Mouse (Mus musculus) liver, embryonic 15.5 days (tissue): ENCODE measurements around the gene Rgs3. TPM values are rescaled to one million over a fixed set of nuclear protein-coding genes. Genes with fewer than 3 reads are reported as not detected.

Experiments used
- ATAC-seq: fragments of 200-750 bp; cut with Nextera tagmentation; 2 replicates; pipeline ENCODE4 v1.8.0; 2017; ENCODE audit warnings: moderate number of reproducible peaks, mild to moderate bottlenecking, moderate library complexity; ENCODE audit not compliant: insufficient read depth
- H3K27ac ChIP-seq: fragments of 300-500 bp; sonication (generic); replicated peaks from 2 replicates; pipeline ENCODE4 v1.5.1; 2015; ENCODE audit warnings: mild to moderate bottlenecking, inconsistent platforms
- H3K27me3 ChIP-seq: fragments of 300-500 bp; sonication (generic); 2 replicates; pipeline ENCODE4 v1.6.1; 2015; ENCODE audit warnings: mild to moderate bottlenecking, inconsistent platforms
- H3K36me3 ChIP-seq: fragments of 300-500 bp; sonication (generic); replicated peaks from 2 replicates; pipeline ENCODE4 v1.6.1; 2015; ENCODE audit warnings: moderate library complexity, mild to moderate bottlenecking, inconsistent platforms
- H3K4me1 ChIP-seq: fragments of 300-500 bp; sonication (generic); replicated peaks from 2 replicates; pipeline ENCODE4 v1.6.1; 2015; ENCODE audit warnings: inconsistent platforms
- H3K4me2 ChIP-seq: fragments of 300-500 bp; sonication (generic); 2 replicates; pipeline ENCODE4 v1.6.1; 2015; ENCODE audit warnings: moderate library complexity, mild to moderate bottlenecking, inconsistent platforms
- H3K4me3 ChIP-seq: fragments of 300-500 bp; sonication (generic); replicated peaks from 2 replicates; pipeline ENCODE4 v1.5.1; 2015; ENCODE audit warnings: mild to moderate bottlenecking, inconsistent platforms
- H3K9ac ChIP-seq: fragments of 300-500 bp; sonication (generic); 2 replicates; pipeline ENCODE4 v1.6.1; 2015; ENCODE audit warnings: moderate library complexity, mild to moderate bottlenecking, inconsistent platforms
- H3K9me3 ChIP-seq: fragments of 300-500 bp; sonication (generic); replicated peaks from 2 replicates; pipeline ENCODE4 v1.6.1; 2016; ENCODE audit warnings: inconsistent platforms
- WGBS: fragments of 180-500 bp; shearing (Covaris S2); methylation state at CpG from one replicate; pipeline ENCODE4 v1.1.7; 2015; ENCODE audit warnings: mixed read lengths; ENCODE audit not compliant: insufficient replicate concordance; 5-methylcytosine and 5-hydroxymethylcytosine counted together
- polyA plus RNA-seq: library from polyadenylated mRNA; unstranded; fragments of >200 nt; fragmentation: Nextera tagmentation; extraction: Ambion mirVana; gene quantifications from 2 replicates; pipeline ENCODE4 v1.2.1, GENCODE M21; 2015

Rgs3 gene
- polyA plus RNA-seq, 1 experiment from 2014 or later, result 5.4 TPM

GRCm38 (mm10) chr4:62606542-62606882, 46.9 kb downstream of the Rgs3 start:
- no peak overlapping the region for H3K4me3 ChIP-seq
- no peaks in the 10 kb centered on the region for H3K9me3 ChIP-seq
- H3K4me2 ChIP-seq, result no peak overlapping the region
- no peaks in the 10 kb centered on the region for H3K4me1 ChIP-seq
- H3K27me3 ChIP-seq, result no peaks in the 10 kb centered on the region
- WGBS, result 64% methylated on average over 7 of the region's 7 CpGs
- no peak for ATAC-seq
- no peaks in the 10 kb centered on the region for H3K36me3 ChIP-seq
- H3K9ac ChIP-seq, result no peak overlapping the region
- no peak overlapping the region for H3K27ac ChIP-seq

GRCm38 (mm10) chr4:62606905-62607304, 47.3 kb downstream of the Rgs3 start:
- 60% methylated on average over 7 of the region's 7 CpGs for WGBS
- Histone ChIP-seq H3K9ac (no peak overlapping the region), H3K4me3 (no peak overlapping the region), H3K36me3 (no peaks in the 10 kb centered on the region), H3K27ac (no peak overlapping the region), H3K27me3 (no peaks in the 10 kb centered on the region), H3K9me3 (no peaks in the 10 kb centered on the region), H3K4me1 (no peaks in the 10 kb centered on the region), H3K4me2 (no peak overlapping the region)
- ATAC-seq, result no peak

GRCm38 (mm10) chr4:62607345-62607744, 47.7 kb downstream of the Rgs3 start:
- no peaks in the 10 kb centered on the region for H3K4me1 ChIP-seq
- 47% methylated on average over 9 of the region's 9 CpGs for WGBS
- no peak overlapping the region for H3K4me2 ChIP-seq
- H3K27me3 ChIP-seq, result no peaks in the 10 kb centered on the region
- no peaks in the 10 kb centered on the region for H3K36me3 ChIP-seq
- H3K9ac ChIP-seq, result no peak overlapping the region
- no peak overlapping the region for H3K27ac ChIP-seq
- no peak overlapping the region for H3K4me3 ChIP-seq
- ATAC-seq, result no peak
- no peaks in the 10 kb centered on the region for H3K9me3 ChIP-seq

- no peak overlapping the region for H3K9ac ChIP-seq
- ATAC-seq, result no peak
- no peaks in the 10 kb centered on the region for H3K27me3 ChIP-seq
- H3K4me1 ChIP-seq, result no peaks in the 10 kb centered on the region
- H3K36me3 ChIP-seq, result no peaks in the 10 kb centered on the region
- 55% methylated on average over 6 of the region's 6 CpGs for WGBS
- no peaks in the 10 kb centered on the region for H3K9me3 ChIP-seq
- H3K4me2 ChIP-seq, result no peak overlapping the region
- no peak overlapping the region for H3K27ac ChIP-seq
- H3K4me3 ChIP-seq, result no peak overlapping the region
Measured at GRCm38 (mm10) chr4:62607805-62608204, 48.2 kb downstream of the Rgs3 start.

GRCm38 (mm10) chr4:62609333-62609732, 49.7 kb downstream of the Rgs3 start:
- H3K4me2 ChIP-seq, result no peak overlapping the region
- H3K27me3 ChIP-seq, result no peaks in the 10 kb centered on the region
- H3K4me1 ChIP-seq, result no peaks in the 10 kb centered on the region
- H3K36me3 ChIP-seq, result no peaks in the 10 kb centered on the region
- H3K9me3 ChIP-seq, result no peaks in the 10 kb centered on the region
- H3K9ac ChIP-seq, result no peak overlapping the region
- H3K4me3 ChIP-seq, result no peak overlapping the region
- WGBS, result 60% methylated on average over 4 of the region's 4 CpGs
- H3K27ac ChIP-seq, result no peak overlapping the region
- no peak for ATAC-seq

GRCm38 (mm10) chr4:62610142-62610675, 50.6 kb downstream of the Rgs3 start:
- ATAC-seq, result no peak
- H3K27me3 ChIP-seq, result no peaks in the 10 kb centered on the region
- H3K9ac ChIP-seq, result no peak overlapping the region
- no peaks in the 10 kb centered on the region for H3K4me1 ChIP-seq
- 57% methylated on average over 16 of the region's 16 CpGs for WGBS
- H3K4me2 ChIP-seq, result no peak overlapping the region
- no peaks in the 10 kb centered on the region for H3K36me3 ChIP-seq
- H3K4me3 ChIP-seq, result no peak overlapping the region
- H3K9me3 ChIP-seq, result no peaks in the 10 kb centered on the region
- H3K27ac ChIP-seq, result no peak overlapping the region

GRCm38 (mm10) chr4:62612601-62613501, 53.2 kb downstream of the Rgs3 start:
- no peak for ATAC-seq
- no peak overlapping the region for H3K9ac ChIP-seq
- no peaks in the 10 kb centered on the region for H3K27me3 ChIP-seq
- H3K9me3 ChIP-seq, result no peaks in the 10 kb centered on the region
- no peaks in the 10 kb centered on the region for H3K36me3 ChIP-seq
- H3K4me1 ChIP-seq, result no peaks in the 10 kb centered on the region
- H3K4me2 ChIP-seq, result no peak overlapping the region
- H3K27ac ChIP-seq, result no peak overlapping the region
- WGBS, result 55% methylated on average over 22 of the region's 22 CpGs
- no peak overlapping the region for H3K4me3 ChIP-seq

- H3K27me3 ChIP-seq, result no peaks in the 10 kb centered on the region; the same call in 1 of the 2 replicates
- ATAC-seq, result no peak
- H3K4me1 ChIP-seq, result no peaks in the 10 kb centered on the region
- H3K9me3 ChIP-seq, result no peaks in the 10 kb centered on the region
- no peaks in the 10 kb centered on the region for H3K36me3 ChIP-seq
- H3K9ac ChIP-seq, result no peak overlapping the region
- H3K27ac ChIP-seq, result no peak overlapping the region
- no peak overlapping the region for H3K4me2 ChIP-seq
- H3K4me3 ChIP-seq, result no peak overlapping the region
- WGBS, result 57% methylated on average over 13 of the region's 13 CpGs
Measured at GRCm38 (mm10) chr4:62613646-62614365, 54.2 kb downstream of the Rgs3 start.

GRCm38 (mm10) chr4:62617856-62618440, 58.3 kb downstream of the Rgs3 start:
- no peak overlapping the region for H3K27ac ChIP-seq
- peaks cover 5% of the 10 kb centered on the region; the same call in 1 of the 2 replicates for H3K4me1 ChIP-seq
- 53% methylated on average over 9 of the region's 9 CpGs for WGBS

GRCm38 (mm10) chr4:62619232-62619964, 59.8 kb downstream of the Rgs3 start:
- Histone ChIP-seq H3K9ac (no peak overlapping the region), H3K4me3 (no peak overlapping the region; the same call in 1 of the 2 replicates)

More at GRCm38 (mm10) chr4:62617856-62618440, 58.3 kb downstream of the Rgs3 start:
- no peak overlapping the region for H3K4me2 ChIP-seq
- no peaks in the 10 kb centered on the region; the same call in 1 of the 2 replicates for H3K27me3 ChIP-seq
- H3K36me3 ChIP-seq, result no peaks in the 10 kb centered on the region
- ATAC-seq, result no peak
- no peak overlapping the region for H3K9ac ChIP-seq
- no peaks in the 10 kb centered on the region for H3K9me3 ChIP-seq
- H3K4me3 ChIP-seq, result no peak overlapping the region

More at GRCm38 (mm10) chr4:62619232-62619964, 59.8 kb downstream of the Rgs3 start:
- no peak overlapping the region for H3K27ac ChIP-seq
- H3K9me3 ChIP-seq, result no peaks in the 10 kb centered on the region
- H3K4me2 ChIP-seq, result no peak overlapping the region
- H3K4me1 ChIP-seq, result peaks cover 5% of the 10 kb centered on the region; the same call in 1 of the 2 replicates
- WGBS, result 28% methylated on average over 16 of the region's 16 CpGs
- no peaks in the 10 kb centered on the region; the same call in 1 of the 2 replicates for H3K27me3 ChIP-seq
- peak; percentile 51; the same call in 1 of the 2 replicates for ATAC-seq
- no peaks in the 10 kb centered on the region for H3K36me3 ChIP-seq
